In genomic region chr1:87509561-87510165, GRCm38 (mm10) we compare ENCODE assay signal across 7 mouse cellular contexts. TPM values are rescaled to one million over a fixed set of nuclear protein-coding genes. Genes with fewer than 3 reads are reported as not detected.
DNase-seq lines count a peak whose midpoint lies in the region; ATAC-seq and TF ChIP-seq lines count a peak whose summit lies in the region.

Neu2 (plus strand) TSS chr1:87509889.

- H3K4me1 ChIP-seq in forebrain, postnatal 0 days (ENCODE audit: insufficient read depth), result peaks cover 7% of the 10 kb centered on the region; the same call in 1 of the 2 replicates
- peaks cover 8% of the 10 kb centered on the region for H3K4me1 ChIP-seq in lung, embryonic 16.5 days (replicated peaks; ENCODE audit: control insufficient read depth, insufficient read depth, low read length)

- no peaks in the 10 kb centered on the region for H3K36me3 ChIP-seq in forebrain, postnatal 0 days (ENCODE audit: insufficient read depth)
- H3K36me3 ChIP-seq in lung, embryonic 16.5 days (ENCODE audit: control insufficient read depth, insufficient read depth, low read length), result no peaks in the 10 kb centered on the region

- ATAC-seq in forebrain, postnatal 0 days, result peak; percentile 21
- ATAC-seq in lung, embryonic 16.5 days (ENCODE audit: low read depth), result peak; percentile 41
- no peak for ATAC-seq in erythroid progenitor cell, adult 5-6 weeks (replicated peaks; ENCODE audit: low FRiP score, poor library complexity, severe bottlenecking)

- no peaks in the 10 kb centered on the region for H3K9me3 ChIP-seq in forebrain, postnatal 0 days (ENCODE audit: low read length)
- no peaks in the 10 kb centered on the region for H3K9me3 ChIP-seq in lung, embryonic 16.5 days (ENCODE audit: control insufficient read depth, low read length)

- H3K4me3 ChIP-seq in forebrain, postnatal 0 days (ENCODE audit: low read depth, low read length), result peak within 1 kb of the TSS; percentile 78
- H3K4me3 ChIP-seq in lung, embryonic 16.5 days (ENCODE audit: low read length), result peak within 1 kb of the TSS; percentile 73

- peak within 1 kb of the TSS; percentile 55 for H3K27ac ChIP-seq in forebrain, postnatal 0 days (ENCODE audit: low read depth, low read length)
- H3K27ac ChIP-seq in lung, embryonic 16.5 days (ENCODE audit: low read length), result no peak within 1 kb of the TSS

- WGBS in forebrain, postnatal 0 days, result 5% methylated on average over 56 of the region's 56 CpGs
- WGBS in lung, embryonic 16.5 days, result 1% methylated on average over 53 of the region's 56 CpGs

- peak within 1 kb of the TSS; percentile 94 for H3K4me2 ChIP-seq in forebrain, postnatal 0 days (ENCODE audit: low read depth)
- H3K4me2 ChIP-seq in lung, embryonic 16.5 days (ENCODE audit: low read depth, low read length), result peak within 1 kb of the TSS; percentile 100

- H3K9ac ChIP-seq in forebrain, postnatal 0 days, result peak within 1 kb of the TSS; percentile 80
- peak within 1 kb of the TSS; percentile 65 for H3K9ac ChIP-seq in lung, embryonic 16.5 days (ENCODE audit: low read length)

- peak; percentile 18 for DNase-seq in ovary, postnatal 36 days (ENCODE audit: low spot score)
- DNase-seq in ovary, postnatal 10 days (ENCODE audit: low spot score), result no peak
- DNase-seq in cerebellum, postnatal 10 days, result peak; percentile 34 to 47
- no peak for DNase-seq in forebrain, postnatal 0 days
- peak; percentile 52 for DNase-seq in kidney, adult 11 months

- TF ChIP-seq CTCF in forebrain, postnatal 0 days (IDR thresholded peaks at IDR 0.05; ENCODE audit: low read depth), result no peak

- peaks cover 12% of the 10 kb centered on the region; the same call in 1 of the 2 replicates for H3K27me3 ChIP-seq in forebrain, postnatal 0 days (ENCODE audit: insufficient read depth, low read length)
- H3K27me3 ChIP-seq in lung, embryonic 16.5 days (ENCODE audit: control insufficient read depth, insufficient read depth, low read depth, low read length), result peaks cover 33% of the 10 kb centered on the region

RNA-seq across cellular contexts. Expression of gene Neu2, which starts in this region (rescaled TPM):
- total RNA-seq in forebrain, postnatal 0 days (2014; rRNA removed), result 0.38 and 1.4 TPM in 2 replicates
- polyA plus RNA-seq in forebrain, postnatal 0 days (2015; fragmentation: Nextera tagmentation; extraction: Ambion mirVana), result 0.99 and 1.3 TPM in 2 replicates
- 4.4 and 5.4 TPM in 2 replicates for polyA plus RNA-seq in lung, embryonic 16.5 days (2015; fragmentation: Nextera tagmentation; extraction: Ambion mirVana)
- total RNA-seq in erythroid progenitor cell, adult 5-6 weeks (2015; ENCODE audit: low replicate concordance), result not detected in 2 replicates
- total RNA-seq in erythroid progenitor cell, adult 5-6 weeks (2017; ENCODE audit: low replicate concordance), result not detected in 2 replicates

Comparison
In these comparisons a context has a peak if more than half of its experiments do, and no peak if none do; other contexts are left out.
1. DNase-seq: peak in ovary, postnatal 36 days (single experiment), cerebellum, postnatal 10 days (2 of 2) and kidney, adult 11 months (single experiment); none in ovary, postnatal 10 days (single experiment) and forebrain, postnatal 0 days (single experiment).